Mouse (Mus musculus) megakaryocyte, embryonic 14.5 days (primary cell): ENCODE results near the gene Alg2.

Experiments used
- FLI1 ChIP-seq: IDR thresholded peaks from 2 replicates; pipeline ENCODE4 v1.6.1; 2012; ENCODE audit warnings: low read length, inconsistent platforms, mixed read lengths
- GATA1 ChIP-seq: IDR thresholded peaks from 3 replicates; pipeline ENCODE4 v1.6.1; 2012; ENCODE audit warnings: mixed read lengths, low read length, inconsistent platforms, borderline replicate concordance

DNA sequence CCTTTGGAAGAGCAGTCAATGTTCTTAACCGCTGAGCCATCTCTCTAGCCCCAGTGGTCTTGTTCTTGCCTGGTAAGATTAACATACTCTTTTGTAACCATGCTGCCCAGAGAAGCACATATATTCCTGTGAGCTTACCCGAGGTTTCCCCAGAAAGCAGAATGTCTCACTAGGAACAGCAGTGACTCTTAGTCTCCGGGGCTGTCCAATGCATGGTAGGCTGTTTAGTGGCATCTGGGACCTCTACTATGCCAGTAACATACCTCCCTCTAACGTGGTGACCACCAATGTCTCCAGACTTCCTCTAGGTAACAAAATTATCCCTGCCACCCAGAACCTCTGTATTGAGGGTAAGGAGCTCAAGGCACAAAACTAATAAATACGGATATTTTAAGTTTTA is 43.1 kb downstream of the Alg2 start:
- no peak for TF ChIP-seq GATA1
- TF ChIP-seq FLI1: no peak
